Mouse (Mus musculus) large intestine, adult 2 months (tissue): ENCODE data around the gene Dnajc6. TPM values are rescaled to one million over a fixed set of nuclear protein-coding genes. Genes with fewer than 3 reads are reported as not detected.

Source experiments
- DNase-seq: peaks from one replicate; pipeline ENCODE4 v3.0.0-alpha.2; 2012; ENCODE audit warnings: low read depth, low spot score
- WGBS: fragments of 180-500 bp; shearing (Covaris S2); methylation state at CpG from one replicate; pipeline ENCODE4 v1.1.7; 2018; 5-methylcytosine and 5-hydroxymethylcytosine counted together
- polyA plus RNA-seq: library from polyadenylated mRNA; depleted of rRNA; stranded (reverse); fragments of >200 nt; gene quantifications from 2 replicates; pipeline ENCODE4 v1.2.3, GENCODE M21; 2012; rRNA removed

Gene Dnajc6
- polyA plus RNA-seq, 1 experiment, result 0.57 TPM

GRCm38 (mm10) chr4:101664160-101664750 is 167.8 kb downstream of the Dnajc6 start:
- WGBS, result 79% methylated on average over 9 of the region's 9 CpGs
- no peak for DNase-seq

GRCm38 (mm10) chr4:101664766-101665165 is 168.3 kb downstream of the Dnajc6 start:
- no peak for DNase-seq
- WGBS, result 93% methylated on average over 4 of the region's 4 CpGs

- 41% methylated on average over 5 of the region's 5 CpGs for WGBS
Observed at GRCm38 (mm10) chr4:101669161-101669560, 172.7 kb downstream of the Dnajc6 start.

GRCm38 (mm10) chr4:101669811-101670210 is 173.4 kb downstream of the Dnajc6 start:
- WGBS, result 66% methylated on average over 5 of the region's 5 CpGs
- DNase-seq, result no peak

More at GRCm38 (mm10) chr4:101669161-101669560, 172.7 kb downstream of the Dnajc6 start:
- DNase-seq, result no peak

GRCm38 (mm10) chr4:101674790-101675189 is 178.3 kb downstream of the Dnajc6 start:
- DNase-seq, result no peak
- 28% methylated on average over 5 of the region's 5 CpGs for WGBS

- 25% methylated on average over 4 of the region's 4 CpGs for WGBS
- DNase-seq, result no peak
Observed at GRCm38 (mm10) chr4:101675726-101676125, 179.3 kb downstream of the Dnajc6 start.

- WGBS, result 92% methylated on average over 4 of the region's 4 CpGs
- DNase-seq, result no peak
Observed at GRCm38 (mm10) chr4:101682620-101683019, 186.2 kb downstream of the Dnajc6 start.

GRCm38 (mm10) chr4:101683086-101683485 is 186.6 kb downstream of the Dnajc6 start:
- 71% methylated on average over 3 of the region's 3 CpGs for WGBS
- DNase-seq, result no peak

GRCm38 (mm10) chr4:101684821-101685220 is 188.4 kb downstream of the Dnajc6 start:
- DNase-seq, result no peak
- whole genome bisulfite sequencing, result 76% methylated on average over 3 of the region's 3 CpGs

GRCm38 (mm10) chr4:101686227-101686810 is 189.9 kb downstream of the Dnajc6 start:
- 71% methylated on average over 13 of the region's 13 CpGs for WGBS
- no peak for DNase-seq

GRCm38 (mm10) chr4:101689241-101689640 is 192.8 kb downstream of the Dnajc6 start:
- DNase-seq, result no peak
- 84% methylated on average over 4 of the region's 4 CpGs for WGBS

- no peak for DNase-seq
- WGBS, result 61% methylated on average over 5 of the region's 5 CpGs
Observed at GRCm38 (mm10) chr4:101689645-101690044, 193.2 kb downstream of the Dnajc6 start.

Other genes starting within 250 kb of the Dnajc6 start
- gene Jak1, start 231.4 kb upstream of the Dnajc6 start, polyA plus RNA-seq, result 22.4 and 33.7 TPM in 2 replicates
- gene Ak4, start 77.4 kb upstream of the Dnajc6 start, polyA plus RNA-seq, result 0.95 and 0.97 TPM in 2 replicates
- 68.8 and 70.7 TPM in 2 replicates for gene Leprot, start 151.1 kb downstream of the Dnajc6 start, polyA plus RNA-seq
- gene Lepr, start 220.8 kb downstream of the Dnajc6 start, polyA plus RNA-seq, result 1.6 and 3.0 TPM in 2 replicates